Mouse (Mus musculus): ENCODE results near the gene 1810055G02Rik. TPM values are rescaled to one million over a fixed set of nuclear protein-coding genes. Genes with fewer than 3 reads are reported as not detected.

Gene 1810055G02Rik
- polyA plus RNA-seq, 1 experiment from 2014 or later, result 15.9 TPM

- no peaks in the 10 kb centered on the region for H3K27me3 ChIP-seq
- H3K9me3 ChIP-seq (replicated peaks), result no peaks in the 10 kb centered on the region
- WGBS, result 71% methylated on average over 4 of the region's 4 CpGs
- H3K36me3 ChIP-seq, result no peaks in the 10 kb centered on the region
- no peak overlapping the region for H3K27ac ChIP-seq
- no peak overlapping the region for H3K4me2 ChIP-seq
- no peak overlapping the region for H3K9ac ChIP-seq
- no peak overlapping the region for H3K4me3 ChIP-seq
- ATAC-seq (replicated peaks; ENCODE audit: insufficient number of reproducible peaks, insufficient read depth, low FRiP score, low read depth), result no peak
- H3K4me1 ChIP-seq (replicated peaks), result no peaks in the 10 kb centered on the region
Measured at GRCm38 (mm10) chr19:3695471-3695870, 12.6 kb upstream of the 1810055G02Rik start.

DNA sequence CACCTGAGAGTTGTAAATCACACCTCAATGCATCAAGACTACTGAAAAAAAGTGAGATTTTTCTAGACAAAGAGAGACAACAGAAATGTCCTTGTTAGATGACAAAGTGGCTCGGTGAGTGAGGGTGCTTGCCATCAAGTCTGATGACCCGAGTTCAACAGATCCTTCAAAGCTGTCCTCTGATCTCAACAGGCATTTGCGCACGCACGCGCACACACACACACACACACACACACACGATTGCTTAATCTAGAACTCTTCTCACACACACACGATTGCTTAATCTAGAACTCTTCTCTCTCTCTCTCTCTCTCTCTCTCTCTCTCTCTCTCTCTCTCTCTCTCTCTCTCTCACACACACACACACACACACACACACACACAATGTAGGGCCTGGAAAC, 12.1 kb upstream of the 1810055G02Rik start:
- no peaks in the 10 kb centered on the region for H3K36me3 ChIP-seq
- no peak overlapping the region for H3K4me2 ChIP-seq
- 85% methylated on average over 8 of the region's 8 CpGs for WGBS
- H3K27me3 ChIP-seq, result no peaks in the 10 kb centered on the region
- no peak for ATAC-seq (replicated peaks; ENCODE audit: insufficient number of reproducible peaks, insufficient read depth, low FRiP score, low read depth)
- H3K4me3 ChIP-seq, result no peak overlapping the region
- H3K4me1 ChIP-seq (replicated peaks), result no peaks in the 10 kb centered on the region
- H3K9ac ChIP-seq, result no peak overlapping the region
- H3K9me3 ChIP-seq (replicated peaks), result no peaks in the 10 kb centered on the region
- no peak overlapping the region for H3K27ac ChIP-seq

DNA sequence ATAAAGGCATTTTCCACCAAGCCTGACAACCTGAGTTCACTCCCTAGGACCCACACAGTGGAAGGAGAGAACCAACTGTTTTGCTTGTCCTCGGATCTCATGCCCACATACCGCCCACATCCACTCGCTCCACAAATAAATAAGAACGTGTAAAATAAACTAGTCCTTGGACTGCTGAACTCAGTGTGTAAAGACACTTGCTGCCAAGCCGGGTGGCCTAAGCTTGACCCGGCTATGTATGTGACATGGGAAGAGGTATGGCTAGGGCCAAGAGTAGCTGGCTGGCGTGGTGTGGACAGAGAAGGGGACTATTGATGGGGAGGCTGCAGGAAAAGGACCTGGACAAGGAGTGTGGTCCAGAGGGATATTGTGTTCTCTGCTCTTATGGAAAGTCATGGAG, 10.1 kb upstream of the 1810055G02Rik start:
- H3K9ac ChIP-seq, result no peak overlapping the region
- WGBS, result 80% methylated on average over 7 of the region's 7 CpGs
- no peak overlapping the region for H3K4me3 ChIP-seq
- H3K36me3 ChIP-seq, result no peaks in the 10 kb centered on the region
- no peak overlapping the region for H3K4me2 ChIP-seq
- H3K9me3 ChIP-seq (replicated peaks), result no peaks in the 10 kb centered on the region
- H3K27me3 ChIP-seq, result no peaks in the 10 kb centered on the region
- no peaks in the 10 kb centered on the region for H3K4me1 ChIP-seq (replicated peaks)
- no peak for ATAC-seq (replicated peaks; ENCODE audit: insufficient number of reproducible peaks, insufficient read depth, low FRiP score, low read depth)
- no peak overlapping the region for H3K27ac ChIP-seq

DNA sequence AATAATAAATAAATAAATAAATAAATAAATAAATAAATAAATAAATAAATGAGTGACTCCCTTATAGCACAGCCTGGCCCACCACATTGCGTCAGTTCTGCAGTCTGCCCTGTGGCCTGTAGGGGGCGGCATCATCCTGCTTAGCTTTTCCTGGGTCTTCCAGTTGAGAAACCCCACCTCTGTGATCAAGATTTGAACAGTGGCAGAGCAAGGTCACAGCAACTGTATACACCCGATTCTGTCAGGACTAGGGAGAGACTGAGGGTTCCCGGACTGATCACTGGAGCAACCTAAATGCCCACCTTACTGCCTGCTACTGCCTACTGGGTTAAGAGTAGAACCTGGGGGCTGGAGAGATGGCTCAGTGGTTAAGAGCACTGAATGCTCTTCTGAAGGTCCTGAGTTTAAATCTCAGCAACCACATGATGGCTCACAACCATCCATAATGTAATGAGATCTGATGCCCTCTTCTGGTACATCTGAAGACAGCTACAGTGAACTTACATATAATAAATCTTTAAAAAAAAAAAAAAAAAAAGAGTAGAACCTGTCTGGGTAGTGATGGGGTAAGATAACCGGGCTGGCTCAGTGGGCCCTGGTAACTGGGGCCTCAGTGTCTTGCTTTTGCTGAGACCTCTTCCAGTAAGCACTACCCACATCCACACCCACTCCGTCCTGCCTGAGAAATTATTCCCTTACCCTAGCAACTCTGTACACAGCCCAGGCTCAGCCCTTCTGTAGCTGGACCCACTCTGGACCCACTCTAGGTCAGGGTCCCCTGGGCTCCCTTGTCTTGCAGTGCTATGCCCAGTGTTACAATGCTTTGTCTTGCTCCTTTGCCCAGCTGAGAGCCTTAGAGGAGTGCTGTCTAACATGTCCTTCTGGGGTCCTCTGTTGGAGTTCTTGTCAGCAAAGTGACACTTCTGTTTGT, 8.3 kb upstream of the 1810055G02Rik start:
- Histone ChIP-seq H3K4me3 (no peak overlapping the region), H3K36me3 (no peaks in the 10 kb centered on the region), H3K4me1 (replicated peaks) (no peaks in the 10 kb centered on the region), H3K27ac (no peak overlapping the region), H3K9ac (no peak overlapping the region), H3K27me3 (no peaks in the 10 kb centered on the region), H3K4me2 (no peak overlapping the region), H3K9me3 (replicated peaks) (no peaks in the 10 kb centered on the region)
- peak; percentile 43; the same call in 1 of the 2 replicates for ATAC-seq (replicated peaks; ENCODE audit: insufficient number of reproducible peaks, insufficient read depth, low FRiP score, low read depth)
- 40% methylated on average over 6 of the region's 6 CpGs for WGBS

DNA sequence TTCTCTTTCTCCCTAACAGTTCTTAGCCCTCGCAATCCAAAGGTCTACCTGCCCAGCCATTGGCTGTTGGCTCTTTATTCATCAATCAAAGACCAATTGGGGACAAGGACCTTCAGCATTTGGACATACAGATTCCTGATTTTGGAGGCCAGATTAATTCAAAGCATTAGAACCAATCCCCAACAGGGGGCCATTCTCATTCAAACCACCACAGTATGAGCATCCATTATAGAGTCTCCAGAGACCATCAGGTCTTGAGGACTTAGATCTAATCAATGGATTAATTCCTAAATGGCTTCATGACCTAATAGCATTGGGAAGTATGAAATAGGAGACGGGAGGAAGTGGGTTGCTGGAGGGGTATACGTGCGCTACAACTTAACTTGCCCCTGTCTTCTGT, 5.6 kb upstream of the 1810055G02Rik start:
- peaks cover 2% of the 10 kb centered on the region for H3K4me1 ChIP-seq (replicated peaks)
- ATAC-seq (replicated peaks; ENCODE audit: insufficient number of reproducible peaks, insufficient read depth, low FRiP score, low read depth), result no peak
- 92% methylated on average over 4 of the region's 4 CpGs for WGBS
- no peak overlapping the region for H3K27ac ChIP-seq
- H3K4me3 ChIP-seq, result no peak overlapping the region
- H3K4me2 ChIP-seq, result no peak overlapping the region
- H3K27me3 ChIP-seq, result no peaks in the 10 kb centered on the region
- no peaks in the 10 kb centered on the region for H3K9me3 ChIP-seq (replicated peaks)
- H3K9ac ChIP-seq, result no peak overlapping the region
- no peaks in the 10 kb centered on the region for H3K36me3 ChIP-seq

DNA sequence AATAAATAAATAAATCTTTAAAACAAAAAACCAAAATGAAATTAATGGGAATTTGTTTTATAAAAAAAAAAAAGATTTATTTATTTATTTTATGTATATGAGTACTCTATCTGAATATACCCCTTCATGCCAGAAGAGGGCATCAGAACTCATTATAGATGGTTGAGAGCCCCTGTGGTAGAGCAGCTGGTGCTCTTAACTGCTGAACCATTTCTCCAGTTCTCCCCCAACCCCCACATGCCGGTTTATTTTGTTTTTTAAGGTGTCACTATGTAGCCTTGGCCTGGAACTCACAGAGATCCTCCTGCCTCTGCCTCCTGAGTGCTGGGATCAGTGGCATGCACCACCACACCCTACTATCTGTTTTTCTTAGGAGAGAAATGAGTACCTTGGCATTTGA, 1.8 kb upstream of the 1810055G02Rik start:
- no peak for ATAC-seq (replicated peaks; ENCODE audit: insufficient number of reproducible peaks, insufficient read depth, low FRiP score, low read depth)
- H3K4me3 ChIP-seq, result no peak overlapping the region
- no peak overlapping the region for H3K27ac ChIP-seq
- H3K27me3 ChIP-seq, result no peaks in the 10 kb centered on the region
- H3K36me3 ChIP-seq, result no peaks in the 10 kb centered on the region
- H3K9me3 ChIP-seq (replicated peaks), result no peaks in the 10 kb centered on the region
- peaks cover 16% of the 10 kb centered on the region for H3K4me1 ChIP-seq (replicated peaks)
- H3K9ac ChIP-seq, result no peak overlapping the region
- H3K4me2 ChIP-seq, result no peak overlapping the region
- 44% methylated on average over 1 of the region's 1 CpGs for WGBS

DNA sequence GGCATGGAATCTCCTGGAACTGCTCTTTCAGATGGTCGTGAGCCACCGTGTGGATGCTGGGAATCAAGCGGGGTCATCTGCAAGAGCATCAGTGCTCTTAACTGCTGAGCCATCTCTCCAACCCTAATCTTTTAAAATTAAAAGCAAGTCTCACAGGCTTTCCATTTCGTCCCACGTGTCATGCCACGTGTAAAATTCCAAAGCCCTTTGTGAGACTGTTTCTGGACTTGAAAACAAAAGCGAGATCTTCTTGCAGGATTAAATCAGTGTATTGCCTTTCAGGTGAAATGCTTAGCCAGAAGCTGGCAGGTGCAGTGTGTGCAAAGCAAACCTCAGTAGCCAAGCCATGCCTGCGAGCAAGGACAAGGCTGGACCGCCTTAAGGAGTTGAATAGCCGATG, 540 bp upstream of the 1810055G02Rik start:
- no peak for ATAC-seq (replicated peaks; ENCODE audit: insufficient number of reproducible peaks, insufficient read depth, low FRiP score, low read depth)
- Histone ChIP-seq H3K9me3 (replicated peaks) (no peaks in the 10 kb centered on the region), H3K36me3 (no peaks in the 10 kb centered on the region), H3K27me3 (no peaks in the 10 kb centered on the region), H3K27ac (peak overlapping the region; percentile 71), H3K4me1 (replicated peaks) (peaks cover 16% of the 10 kb centered on the region), H3K9ac (peak overlapping the region; percentile 39), H3K4me3 (peak overlapping the region; percentile 64), H3K4me2 (peak overlapping the region; percentile 77)
- 35% methylated on average over 10 of the region's 10 CpGs for WGBS

GRCm38 (mm10) chr19:3709013-3709787, 1.1 kb downstream of the 1810055G02Rik start:
- Histone ChIP-seq H3K36me3 (no peaks in the 10 kb centered on the region), H3K27ac (no peak overlapping the region), H3K4me2 (peak overlapping the region; percentile 77), H3K4me3 (peak overlapping the region; percentile 64), H3K27me3 (no peaks in the 10 kb centered on the region), H3K9ac (peak overlapping the region; percentile 75), H3K4me1 (replicated peaks) (peaks cover 16% of the 10 kb centered on the region), H3K9me3 (replicated peaks) (no peaks in the 10 kb centered on the region)
- 36% methylated on average over 10 of the region's 10 CpGs for WGBS
- ATAC-seq (replicated peaks; ENCODE audit: insufficient number of reproducible peaks, insufficient read depth, low FRiP score, low read depth), result no peak

DNA sequence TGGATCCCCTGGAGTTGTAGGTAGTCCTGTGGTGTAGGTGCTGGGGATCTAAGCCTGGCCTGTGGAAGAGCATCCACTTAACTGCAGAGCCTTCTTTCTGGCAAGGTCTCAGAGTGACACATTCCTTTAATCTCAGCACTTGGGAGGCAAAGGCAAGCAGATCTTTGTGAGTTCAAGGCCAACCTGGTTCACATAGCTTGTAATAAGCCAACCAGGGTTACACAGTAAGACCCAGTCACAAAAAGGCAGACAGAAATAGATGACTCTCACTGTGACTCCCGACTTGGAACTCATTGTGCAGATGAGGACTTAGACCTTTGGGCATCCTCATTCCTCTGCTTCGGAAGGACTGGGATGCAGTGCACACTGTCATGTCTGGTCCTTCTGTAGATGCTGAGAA, 2.3 kb downstream of the 1810055G02Rik start:
- Histone ChIP-seq H3K9ac (no peak overlapping the region), H3K4me3 (no peak overlapping the region), H3K27me3 (no peaks in the 10 kb centered on the region), H3K9me3 (replicated peaks) (no peaks in the 10 kb centered on the region), H3K27ac (no peak overlapping the region), H3K4me2 (no peak overlapping the region), H3K4me1 (replicated peaks) (peaks cover 16% of the 10 kb centered on the region), H3K36me3 (no peaks in the 10 kb centered on the region)
- 82% methylated on average over 2 of the region's 2 CpGs for WGBS
- ATAC-seq (replicated peaks; ENCODE audit: insufficient number of reproducible peaks, insufficient read depth, low FRiP score, low read depth), result no peak

DNA sequence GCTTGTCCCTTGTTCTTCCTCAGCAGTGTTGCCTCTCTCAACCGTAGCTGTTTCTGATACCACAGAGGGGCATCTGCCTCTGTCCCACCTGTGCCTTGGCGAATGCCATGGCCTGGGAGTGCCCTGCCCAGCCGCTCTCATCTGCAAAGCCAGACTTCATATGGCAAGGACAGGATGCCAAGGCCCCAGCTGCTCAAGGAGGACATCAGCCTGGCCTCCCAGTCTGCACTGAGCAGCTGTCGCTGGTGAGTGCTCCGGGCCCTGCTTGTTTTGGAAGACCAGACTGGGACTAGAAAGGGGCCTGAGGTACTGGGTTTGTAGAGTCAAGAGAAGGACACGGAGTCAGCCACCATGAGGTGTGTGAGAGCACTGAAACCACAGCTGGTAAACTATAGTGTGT, 6.3 kb downstream of the 1810055G02Rik start:
- Histone ChIP-seq H3K27ac (no peak overlapping the region), H3K9ac (no peak overlapping the region), H3K36me3 (peaks cover 13% of the 10 kb centered on the region), H3K4me2 (no peak overlapping the region), H3K4me3 (no peak overlapping the region), H3K4me1 (replicated peaks) (peaks cover 9% of the 10 kb centered on the region), H3K27me3 (no peaks in the 10 kb centered on the region), H3K9me3 (replicated peaks) (no peaks in the 10 kb centered on the region)
- no peak for ATAC-seq (replicated peaks; ENCODE audit: insufficient number of reproducible peaks, insufficient read depth, low FRiP score, low read depth)
- WGBS, result 90% methylated on average over 6 of the region's 6 CpGs

- 40% methylated on average over 19 of the region's 19 CpGs for WGBS
- peaks cover 13% of the 10 kb centered on the region for H3K4me1 ChIP-seq (replicated peaks)
- peak; percentile 68 for ATAC-seq (replicated peaks; ENCODE audit: insufficient number of reproducible peaks, insufficient read depth, low FRiP score, low read depth)
- peaks cover 13% of the 10 kb centered on the region for H3K36me3 ChIP-seq
- H3K9ac ChIP-seq, result peak overlapping the region; percentile 52
- 0 out of 2 replicates have a peak overlapping the region, but pooled peaks have one; percentile 9 for H3K27ac ChIP-seq
- peak overlapping the region; percentile 97 for H3K4me2 ChIP-seq
- peak overlapping the region; percentile 53 for H3K4me3 ChIP-seq
- H3K27me3 ChIP-seq, result no peaks in the 10 kb centered on the region
- no peaks in the 10 kb centered on the region for H3K9me3 ChIP-seq (replicated peaks)
Measured at GRCm38 (mm10) chr19:3718481-3719361, 10.6 kb downstream of the 1810055G02Rik start.

All from heart, embryonic 15.5 days (tissue).